Mouse (Mus musculus): ENCODE measurements around the gene Phactr3. TPM values are rescaled to one million over a fixed set of nuclear protein-coding genes. Genes with fewer than 3 reads are reported as not detected.

Gene Phactr3
- polyA plus RNA-seq, 2 experiments = 0.48 to 0.55 TPM

DNA sequence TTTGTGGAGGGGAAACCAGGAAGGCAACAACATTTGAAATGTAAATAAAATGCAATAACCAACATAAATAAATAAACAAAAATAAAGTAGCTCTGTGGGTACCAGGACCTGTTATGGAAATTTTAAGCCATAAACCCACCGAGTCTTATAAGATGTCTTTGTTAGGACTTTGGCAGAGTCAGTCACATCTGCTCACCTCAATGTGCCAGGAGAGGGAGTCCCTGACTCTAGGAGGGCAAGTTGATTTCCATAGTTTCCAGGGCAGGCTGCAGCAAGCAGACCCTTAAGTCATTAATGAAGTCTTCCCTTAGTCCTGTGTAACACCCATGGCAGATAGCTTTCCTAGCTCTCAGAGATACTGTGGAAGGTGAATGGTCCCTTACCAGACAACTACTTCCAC is 25.1 kb downstream of the Phactr3 start:
- Histone ChIP-seq H3K9me3 (ENCODE audit: control insufficient read depth, low read length) (no peaks in the 10 kb centered on the region), H3K27ac (replicated peaks; ENCODE audit: low read depth, low read length) (no peak overlapping the region), H3K4me3 (replicated peaks; ENCODE audit: low read length) (no peak overlapping the region), H3K4me2 (replicated peaks; ENCODE audit: low read depth, low read length, severe bottlenecking) (no peak overlapping the region), H3K27me3 (ENCODE audit: control insufficient read depth, insufficient read depth, low read length) (0 out of 2 replicates have a peak, but pooled peaks cover 4% of the 10 kb centered on the region), H3K9ac (ENCODE audit: low read depth, low read length, severe bottlenecking) (no peak overlapping the region), H3K4me1 (ENCODE audit: control insufficient read depth, insufficient read depth, low read length) (peaks cover 7% of the 10 kb centered on the region), H3K36me3 (ENCODE audit: control insufficient read depth, insufficient read depth, low read length) (no peaks in the 10 kb centered on the region)
- WGBS = 65% methylated on average over 1 of the region's 1 CpGs
- no peak for DNase-seq (ENCODE audit: low spot score)
- no peak for ATAC-seq (ENCODE audit: low FRiP score, low read depth)
- no peak for TF ChIP-seq POLR2A (IDR thresholded peaks at IDR 0.05; ENCODE audit: borderline replicate concordance, extremely low read depth, insufficient read depth, insufficient read length)

- ATAC-seq (ENCODE audit: low FRiP score, low read depth) (no peak), DNase-seq (ENCODE audit: low spot score) (no peak)
- 68% methylated on average over 1 of the region's 1 CpGs for WGBS
- no peaks in the 10 kb centered on the region for H3K9me3 ChIP-seq (ENCODE audit: control insufficient read depth, low read length)
- no peak overlapping the region for H3K4me2 ChIP-seq (replicated peaks; ENCODE audit: low read depth, low read length, severe bottlenecking)
- H3K9ac ChIP-seq (ENCODE audit: low read depth, low read length, severe bottlenecking) = no peak overlapping the region
- H3K4me3 ChIP-seq (replicated peaks; ENCODE audit: low read length) = no peak overlapping the region
- no peak for TF ChIP-seq POLR2A (IDR thresholded peaks at IDR 0.05; ENCODE audit: borderline replicate concordance, extremely low read depth, insufficient read depth, insufficient read length)
- H3K27me3 ChIP-seq (ENCODE audit: control insufficient read depth, insufficient read depth, low read length) = no peaks in the 10 kb centered on the region
- no peak overlapping the region for H3K27ac ChIP-seq (replicated peaks; ENCODE audit: low read depth, low read length)
- no peaks in the 10 kb centered on the region for H3K36me3 ChIP-seq (ENCODE audit: control insufficient read depth, insufficient read depth, low read length)
- peaks cover under 1% of the 10 kb centered on the region; the same call in 1 of the 2 replicates for H3K4me1 ChIP-seq (ENCODE audit: control insufficient read depth, insufficient read depth, low read length)
Observed at GRCm38 (mm10) chr2:178149312-178149711, 30.5 kb downstream of the Phactr3 start.

GRCm38 (mm10) chr2:178150697-178151096 is 31.9 kb downstream of the Phactr3 start:
- Histone ChIP-seq H3K4me1 (ENCODE audit: control insufficient read depth, insufficient read depth, low read length) (peaks cover 2% of the 10 kb centered on the region; the same call in 1 of the 2 replicates), H3K4me2 (replicated peaks; ENCODE audit: low read depth, low read length, severe bottlenecking) (no peak overlapping the region), H3K36me3 (ENCODE audit: control insufficient read depth, insufficient read depth, low read length) (no peaks in the 10 kb centered on the region), H3K27me3 (ENCODE audit: control insufficient read depth, insufficient read depth, low read length) (no peaks in the 10 kb centered on the region), H3K9ac (ENCODE audit: low read depth, low read length, severe bottlenecking) (no peak overlapping the region), H3K9me3 (ENCODE audit: control insufficient read depth, low read length) (no peaks in the 10 kb centered on the region), H3K4me3 (replicated peaks; ENCODE audit: low read length) (no peak overlapping the region), H3K27ac (replicated peaks; ENCODE audit: low read depth, low read length) (no peak overlapping the region)
- WGBS = 82% methylated on average over 5 of the region's 5 CpGs
- ATAC-seq (ENCODE audit: low FRiP score, low read depth) (no peak), DNase-seq (ENCODE audit: low spot score) (no peak)
- no peak for TF ChIP-seq POLR2A (IDR thresholded peaks at IDR 0.05; ENCODE audit: borderline replicate concordance, extremely low read depth, insufficient read depth, insufficient read length)

GRCm38 (mm10) chr2:178153601-178154000 is 34.8 kb downstream of the Phactr3 start:
- no peak for TF ChIP-seq POLR2A (IDR thresholded peaks at IDR 0.05; ENCODE audit: borderline replicate concordance, extremely low read depth, insufficient read depth, insufficient read length)
- Histone ChIP-seq H3K9ac (ENCODE audit: low read depth, low read length, severe bottlenecking) (no peak overlapping the region), H3K27ac (replicated peaks; ENCODE audit: low read depth, low read length) (no peak overlapping the region), H3K36me3 (ENCODE audit: control insufficient read depth, insufficient read depth, low read length) (no peaks in the 10 kb centered on the region), H3K4me2 (replicated peaks; ENCODE audit: low read depth, low read length, severe bottlenecking) (no peak overlapping the region), H3K9me3 (ENCODE audit: control insufficient read depth, low read length) (no peaks in the 10 kb centered on the region), H3K27me3 (ENCODE audit: control insufficient read depth, insufficient read depth, low read length) (no peaks in the 10 kb centered on the region), H3K4me1 (ENCODE audit: control insufficient read depth, insufficient read depth, low read length) (peaks cover 2% of the 10 kb centered on the region; the same call in 1 of the 2 replicates), H3K4me3 (replicated peaks; ENCODE audit: low read length) (no peak overlapping the region)
- ATAC-seq (ENCODE audit: low FRiP score, low read depth) (no peak), DNase-seq (ENCODE audit: low spot score) (no peak)
- whole genome bisulfite sequencing = 94% methylated on average over 2 of the region's 2 CpGs

GRCm38 (mm10) chr2:178154129-178154528 is 35.4 kb downstream of the Phactr3 start:
- Histone ChIP-seq H3K36me3 (ENCODE audit: control insufficient read depth, insufficient read depth, low read length) (no peaks in the 10 kb centered on the region), H3K9me3 (ENCODE audit: control insufficient read depth, low read length) (no peaks in the 10 kb centered on the region), H3K4me3 (replicated peaks; ENCODE audit: low read length) (no peak overlapping the region), H3K4me2 (replicated peaks; ENCODE audit: low read depth, low read length, severe bottlenecking) (no peak overlapping the region), H3K27me3 (ENCODE audit: control insufficient read depth, insufficient read depth, low read length) (no peaks in the 10 kb centered on the region), H3K9ac (ENCODE audit: low read depth, low read length, severe bottlenecking) (no peak overlapping the region), H3K27ac (replicated peaks; ENCODE audit: low read depth, low read length) (no peak overlapping the region), H3K4me1 (ENCODE audit: control insufficient read depth, insufficient read depth, low read length) (peaks cover 2% of the 10 kb centered on the region; the same call in 1 of the 2 replicates)
- no peak for DNase-seq (ENCODE audit: low spot score)
- WGBS = 22% methylated on average over 5 of the region's 5 CpGs
- TF ChIP-seq POLR2A (IDR thresholded peaks at IDR 0.05; ENCODE audit: borderline replicate concordance, extremely low read depth, insufficient read depth, insufficient read length) = no peak
- ATAC-seq (ENCODE audit: low FRiP score, low read depth) = no peak

GRCm38 (mm10) chr2:178154576-178154975 is 35.8 kb downstream of the Phactr3 start:
- 39% methylated on average over 4 of the region's 4 CpGs for WGBS
- peaks cover 2% of the 10 kb centered on the region; the same call in 1 of the 2 replicates for H3K4me1 ChIP-seq (ENCODE audit: control insufficient read depth, insufficient read depth, low read length)
- no peaks in the 10 kb centered on the region for H3K9me3 ChIP-seq (ENCODE audit: control insufficient read depth, low read length)
- H3K4me3 ChIP-seq (replicated peaks; ENCODE audit: low read length) = no peak overlapping the region
- H3K27me3 ChIP-seq (ENCODE audit: control insufficient read depth, insufficient read depth, low read length) = no peaks in the 10 kb centered on the region
- H3K27ac ChIP-seq (replicated peaks; ENCODE audit: low read depth, low read length) = no peak overlapping the region
- DNase-seq (ENCODE audit: low spot score) (no peak), ATAC-seq (ENCODE audit: low FRiP score, low read depth) (no peak)
- no peak overlapping the region for H3K4me2 ChIP-seq (replicated peaks; ENCODE audit: low read depth, low read length, severe bottlenecking)
- no peak overlapping the region for H3K9ac ChIP-seq (ENCODE audit: low read depth, low read length, severe bottlenecking)
- no peaks in the 10 kb centered on the region for H3K36me3 ChIP-seq (ENCODE audit: control insufficient read depth, insufficient read depth, low read length)
- no peak for TF ChIP-seq POLR2A (IDR thresholded peaks at IDR 0.05; ENCODE audit: borderline replicate concordance, extremely low read depth, insufficient read depth, insufficient read length)
